Mouse (Mus musculus) small intestine, adult 2 months (tissue): ENCODE results near the gene Cidec. TPM values are rescaled to one million over a fixed set of nuclear protein-coding genes. Genes with fewer than 3 reads are reported as not detected.

Source experiments
- H3K27ac ChIP-seq: fragments of 200-500 bp; 2 replicates; pipeline ENCODE4 v1.5.1; 2012; ENCODE audit warnings: low read depth, low read length, control low read depth, inconsistent platforms; ENCODE audit not compliant: insufficient read depth
- H3K27me3 ChIP-seq: fragments of 200-500 bp; 2 replicates; pipeline ENCODE4 v1.6.1; 2012; ENCODE audit warnings: mild to moderate bottlenecking, moderate library complexity, low read length, inconsistent platforms; ENCODE audit not compliant: control insufficient read depth, insufficient read depth
- H3K36me3 ChIP-seq: fragments of 200-500 bp; 2 replicates; pipeline ENCODE4 v1.6.1; 2012; ENCODE audit warnings: mild to moderate bottlenecking, low read length, control low read depth, inconsistent platforms; ENCODE audit not compliant: control insufficient read depth, insufficient read depth
- H3K4me1 ChIP-seq: fragments of 200-500 bp; 2 replicates; pipeline ENCODE4 v1.6.1; 2012; ENCODE audit warnings: low read length, inconsistent platforms, mixed read lengths; ENCODE audit not compliant: control insufficient read depth, insufficient read depth, insufficient read length
- H3K4me3 ChIP-seq: fragments of 200-500 bp; 2 replicates; pipeline ENCODE4 v1.5.1; 2012; ENCODE audit warnings: low read depth, mild to moderate bottlenecking, control low read depth, inconsistent platforms, low read length, moderate library complexity
- CTCF ChIP-seq: fragments of 200-500 bp; IDR thresholded peaks from 2 replicates; pipeline ENCODE4 v1.5.1; 2012; ENCODE audit warnings: low read depth, mild to moderate bottlenecking, control low read depth, inconsistent platforms, low read length, moderate library complexity, mixed read lengths; ENCODE audit not compliant: insufficient replicate concordance, insufficient read length; ENCODE audit errors: extremely low read depth
- POLR2A ChIP-seq: fragments of 200-500 bp; IDR thresholded peaks from 2 replicates; pipeline ENCODE4 v1.6.1; 2012; ENCODE audit warnings: low read depth, mild to moderate bottlenecking, control low read depth, inconsistent platforms, low read length, moderate library complexity
- WGBS: fragments of 180-500 bp; shearing (Covaris S2); methylation state at CpG from one replicate; pipeline ENCODE4 v1.1.7; 2018; 5-methylcytosine and 5-hydroxymethylcytosine counted together
- polyA plus RNA-seq: library from polyadenylated mRNA; depleted of rRNA; stranded (reverse); fragments of >200 nt; gene quantifications from 2 replicates; pipeline ENCODE4 v1.2.3, GENCODE M21; 2012

Gene Cidec
- polyA plus RNA-seq, 1 experiment = 346 TPM

DNA sequence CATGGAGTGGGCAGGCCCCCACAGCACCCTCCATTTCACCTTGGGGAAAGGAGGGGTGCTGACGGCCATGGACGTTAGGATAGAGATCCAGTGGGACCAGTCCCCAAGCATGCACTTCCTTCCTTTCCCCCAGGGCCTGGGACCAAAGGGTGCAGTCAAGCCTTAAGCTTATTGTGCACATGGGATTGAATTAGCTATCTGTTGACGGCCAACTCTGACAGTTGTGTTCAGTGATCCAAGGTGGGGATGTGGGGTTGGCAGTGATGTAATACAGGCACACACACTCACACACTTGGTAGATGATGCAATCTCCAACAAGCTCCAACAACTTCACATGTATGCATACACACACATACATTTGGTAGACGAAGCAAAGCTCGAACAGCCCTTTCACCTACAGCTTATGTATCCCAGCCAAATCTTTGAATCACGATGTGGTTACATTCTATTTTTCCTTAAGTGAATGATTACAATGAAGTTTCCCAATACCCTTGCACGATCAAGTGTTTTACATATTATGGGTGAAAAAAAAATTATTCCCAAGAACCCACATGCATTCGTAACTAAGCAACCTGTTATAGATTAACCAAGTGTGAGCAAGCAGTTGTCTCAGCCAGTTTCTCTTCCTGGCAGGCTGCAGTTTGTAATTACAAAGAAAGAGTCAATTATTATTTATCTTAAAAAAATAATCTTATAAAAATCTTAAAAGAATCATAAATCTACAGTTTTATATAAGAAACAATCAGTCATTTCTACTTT lies 8.8 kb upstream of the Cidec start:
- 29% methylated on average over 8 of the region's 8 CpGs for WGBS
- Histone ChIP-seq H3K36me3 (peaks cover 19% of the 10 kb centered on the region), H3K4me3 (no peak overlapping the region), H3K4me1 (peaks cover 7% of the 10 kb centered on the region; the same call in 1 of the 2 replicates), H3K27me3 (no peaks in the 10 kb centered on the region), H3K27ac (no peak overlapping the region)
- TF ChIP-seq POLR2A (no peak), CTCF (no peak)

DNA sequence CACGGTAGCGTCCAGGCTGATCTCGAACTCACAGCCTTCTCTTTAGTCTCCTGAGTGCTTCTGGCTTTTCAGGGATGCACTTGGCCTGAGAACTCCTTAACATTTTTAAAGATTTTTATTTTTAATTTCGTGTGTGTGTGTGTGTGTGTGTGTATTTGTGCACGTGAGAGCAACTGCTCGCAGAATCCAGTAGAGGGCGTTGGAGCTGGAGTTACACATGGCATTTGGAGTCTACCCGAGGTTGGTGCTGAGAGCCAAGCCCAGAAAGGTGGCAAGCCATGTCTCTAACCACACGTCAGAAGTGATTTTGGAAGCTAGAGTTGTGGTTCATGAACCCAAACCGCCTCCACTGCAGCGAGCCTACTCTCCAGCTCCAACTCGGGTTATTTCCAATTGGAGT lies 7.5 kb upstream of the Cidec start:
- no peak for TF ChIP-seq POLR2A
- no peak; the same call in 1 of the 2 replicates for TF ChIP-seq CTCF
- Histone ChIP-seq H3K4me3 (peak overlapping the region; percentile 90), H3K4me1 (peaks cover 13% of the 10 kb centered on the region; the same call in 1 of the 2 replicates), H3K27me3 (no peaks in the 10 kb centered on the region), H3K27ac (no peak overlapping the region), H3K36me3 (peaks cover 10% of the 10 kb centered on the region)
- 41% methylated on average over 12 of the region's 12 CpGs for WGBS

DNA sequence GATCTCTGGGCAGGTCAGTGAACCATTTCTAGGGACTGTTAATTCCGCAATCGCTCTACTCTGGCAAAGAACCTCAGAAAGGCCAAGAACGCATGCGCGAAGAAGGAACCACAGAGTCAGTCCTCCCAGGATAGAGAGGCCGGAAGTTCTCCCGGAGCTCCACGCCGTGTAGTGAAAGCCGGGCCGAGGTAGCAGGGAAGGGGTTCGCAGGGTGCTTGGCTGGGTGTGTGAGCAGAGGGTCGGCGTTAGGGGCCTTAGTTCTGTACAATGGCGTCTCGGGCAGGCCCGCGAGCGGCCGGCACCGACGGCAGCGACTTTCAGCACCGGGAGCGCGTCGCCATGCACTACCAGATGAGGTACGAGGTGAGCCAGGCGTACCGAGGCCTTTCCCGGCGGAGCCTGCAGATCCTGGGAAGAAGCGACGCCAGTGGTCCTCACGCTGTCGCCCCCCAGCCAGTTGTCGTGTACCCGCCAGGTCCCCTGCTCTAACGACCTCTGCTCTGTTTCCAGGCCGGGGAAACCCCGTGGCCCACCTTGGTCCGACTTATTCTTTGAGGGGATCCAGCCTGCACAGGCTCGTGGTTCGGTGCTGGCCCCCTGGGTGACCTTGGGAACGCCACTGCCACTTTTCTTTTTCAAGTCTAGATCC lies 7.0 kb upstream of the Cidec start, which contains the start of gene Jagn1:
Gene Jagn1, plus strand, starts transcription at position 128 of the 649 bp plus-strand sequence.
- Histone ChIP-seq H3K27ac (peak within 1 kb of the TSS; percentile 3; the same call in 1 of the 2 replicates), H3K4me3 (peak within 1 kb of the TSS; percentile 90), H3K4me1 (peaks cover 13% of the 10 kb centered on the region; the same call in 1 of the 2 replicates), H3K36me3 (peaks cover 6% of the 10 kb centered on the region), H3K27me3 (no peaks in the 10 kb centered on the region)
- 0% methylated on average over 45 of the region's 45 CpGs for WGBS
- TF ChIP-seq POLR2A (peak; percentile 83), CTCF (no peak)

DNA sequence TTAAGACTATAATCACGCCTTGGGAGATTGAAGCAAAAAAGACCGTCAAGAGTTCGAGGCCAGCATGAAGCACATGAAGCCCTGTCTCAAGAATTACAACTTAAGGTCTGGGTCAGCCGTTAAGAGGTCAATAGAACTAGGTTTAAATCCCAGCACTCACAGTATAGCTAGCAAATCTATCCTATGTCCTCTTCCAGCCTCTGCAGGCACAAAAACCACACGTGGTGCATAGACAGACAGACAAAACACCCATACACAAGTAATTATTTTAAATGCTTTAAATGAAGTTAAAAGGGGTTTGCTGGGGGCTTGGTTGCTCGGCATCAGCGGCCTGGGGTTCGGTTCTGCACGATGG lies 6.5 kb upstream of the Cidec start:
- TF ChIP-seq POLR2A (no peak), CTCF (no peak)

DNA sequence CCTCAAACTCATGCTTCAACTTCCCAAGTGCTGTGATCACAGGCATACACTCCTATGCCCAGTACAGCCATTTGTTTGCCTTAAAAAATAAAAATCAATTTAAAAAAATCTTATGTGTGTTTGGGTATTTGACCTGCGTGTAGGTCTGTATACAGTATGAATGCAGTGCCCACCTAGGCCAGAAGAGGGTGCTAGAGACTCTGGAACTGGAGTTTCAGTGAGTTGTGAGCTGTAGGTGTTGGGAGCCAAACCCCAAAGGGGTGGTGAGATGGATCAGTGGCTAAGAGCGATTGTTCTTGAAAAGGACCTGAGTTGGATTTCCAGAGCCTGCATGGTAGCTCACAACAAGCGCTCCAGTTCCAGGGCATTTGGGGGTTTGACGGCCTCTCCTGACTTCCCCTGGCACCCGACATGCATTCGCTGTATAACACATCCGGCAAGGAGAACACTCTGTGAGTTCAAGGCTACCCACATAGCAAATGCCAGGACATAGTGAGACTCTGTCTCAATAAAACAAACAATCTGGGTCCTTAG lies 5.7 kb upstream of the Cidec start:
- no peak overlapping the region for H3K4me3 ChIP-seq
- TF ChIP-seq CTCF = peak; percentile 75; the same call in 1 of the 2 replicates
- no peak for TF ChIP-seq POLR2A
- no peak overlapping the region for H3K27ac ChIP-seq
- no peaks in the 10 kb centered on the region for H3K27me3 ChIP-seq
- H3K4me1 ChIP-seq = peaks cover 13% of the 10 kb centered on the region; the same call in 1 of the 2 replicates
- H3K36me3 ChIP-seq = no peaks in the 10 kb centered on the region
- 55% methylated on average over 7 of the region's 7 CpGs for WGBS

More for the DNA sequence above, 6.5 kb upstream of the Cidec start:
- Histone ChIP-seq H3K36me3 (peaks cover under 1% of the 10 kb centered on the region; the same call in 1 of the 2 replicates), H3K27me3 (no peaks in the 10 kb centered on the region), H3K27ac (peak overlapping the region; percentile 3; the same call in 1 of the 2 replicates), H3K4me3 (peak overlapping the region; percentile 90), H3K4me1 (peaks cover 13% of the 10 kb centered on the region; the same call in 1 of the 2 replicates)
- 37% methylated on average over 9 of the region's 9 CpGs for WGBS

DNA sequence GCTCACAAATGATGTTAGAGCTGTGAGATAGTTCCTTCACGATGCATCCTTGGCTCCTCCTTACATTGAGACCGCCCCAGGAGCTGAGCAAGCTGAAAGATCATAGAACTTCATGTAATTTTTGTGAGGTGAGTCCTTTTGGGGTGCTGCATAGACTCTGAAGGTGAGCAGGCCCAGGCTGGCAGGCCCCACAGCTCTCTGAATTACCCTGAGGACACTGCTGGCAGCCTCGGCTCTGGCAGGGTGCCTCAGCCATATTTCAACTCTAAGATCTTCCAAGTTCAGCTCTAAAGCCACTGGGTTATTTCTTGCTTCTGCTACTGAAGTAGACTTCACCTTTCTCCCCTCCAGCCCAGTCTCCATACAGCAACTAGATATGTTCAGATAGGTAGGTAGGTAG lies 5.1 kb upstream of the Cidec start:
- no peak overlapping the region for H3K4me3 ChIP-seq
- TF ChIP-seq POLR2A (no peak), CTCF (no peak)
- 88% methylated on average over 3 of the region's 3 CpGs for WGBS
- peaks cover 13% of the 10 kb centered on the region; the same call in 1 of the 2 replicates for H3K4me1 ChIP-seq
- no peaks in the 10 kb centered on the region for H3K27me3 ChIP-seq
- H3K27ac ChIP-seq = no peak overlapping the region
- H3K36me3 ChIP-seq = no peaks in the 10 kb centered on the region

DNA sequence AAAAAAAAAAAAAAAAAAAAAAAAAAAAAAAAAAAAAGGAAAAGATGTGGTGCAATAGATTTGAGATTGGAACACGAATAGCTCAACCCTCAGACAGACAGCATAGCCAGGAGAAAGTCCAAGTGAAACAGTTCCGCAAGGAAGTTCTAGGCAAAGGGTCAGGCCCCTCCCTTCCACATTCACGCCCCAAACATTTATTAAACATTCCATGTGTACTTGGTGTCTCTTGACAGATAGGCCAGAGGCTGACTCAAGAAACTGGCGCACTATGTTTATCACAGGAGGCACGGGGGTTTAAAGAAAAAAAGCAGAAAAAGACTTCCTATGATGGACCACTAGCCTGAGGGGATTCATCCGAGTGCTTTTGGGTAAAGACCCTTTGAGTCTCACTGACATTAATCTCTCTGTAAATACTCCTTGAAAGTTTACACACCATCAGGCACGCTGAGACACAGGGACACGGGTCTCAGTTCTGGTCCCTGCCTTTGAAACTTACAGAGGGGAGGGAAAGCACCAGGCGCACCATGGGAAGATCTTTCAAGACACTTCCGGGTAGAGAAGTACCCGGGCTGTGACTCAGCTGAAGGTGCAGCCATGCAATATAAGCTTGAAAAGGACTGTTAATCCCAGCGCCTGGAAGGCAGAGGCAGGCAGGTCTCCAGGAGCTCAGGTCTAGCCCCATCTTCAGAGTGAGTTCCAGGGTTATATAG lies 3.3 kb upstream of the Cidec start:
- Histone ChIP-seq H3K36me3 (no peaks in the 10 kb centered on the region), H3K4me3 (no peak overlapping the region), H3K27me3 (no peaks in the 10 kb centered on the region), H3K4me1 (peaks cover 20% of the 10 kb centered on the region), H3K27ac (peak overlapping the region; percentile 94)
- TF ChIP-seq POLR2A = no peak
- TF ChIP-seq CTCF = no peak
- 19% methylated on average over 12 of the region's 12 CpGs for WGBS
